Mouse (Mus musculus) forebrain, embryonic 12.5 days (tissue): ENCODE results near the gene Tox3. TPM values are rescaled to one million over a fixed set of nuclear protein-coding genes. Genes with fewer than 3 reads are reported as not detected.
A peak's percentile ranks its signal among the peaks of the same experiment; 100 is the strongest.

ENCODE experiments used
- ATAC-seq: fragments of 200-750 bp; cut with Nextera tagmentation; 2 replicates; pipeline ENCODE4 v1.8.0; 2017; ENCODE audit warnings: moderate TSS enrichment; ENCODE audit not compliant: low FRiP score
- H3K27ac ChIP-seq: fragments of 300-500 bp; sonication (generic); 2 replicates; pipeline ENCODE4 v1.5.1; 2016; ENCODE audit warnings: mild to moderate bottlenecking
- H3K27me3 ChIP-seq: fragments of 300-500 bp; sonication (generic); 2 replicates; pipeline ENCODE4 v1.6.1; 2016; ENCODE audit warnings: mild to moderate bottlenecking
- H3K36me3 ChIP-seq: fragments of 300-500 bp; sonication (generic); replicated peaks from 2 replicates; pipeline ENCODE4 v1.6.1; 2016; ENCODE audit warnings: mild to moderate bottlenecking
- H3K4me1 ChIP-seq: fragments of 300-500 bp; sonication (generic); 2 replicates; pipeline ENCODE4 v1.6.1; 2016
- H3K4me2 ChIP-seq: fragments of 300-500 bp; sonication (generic); 2 replicates; pipeline ENCODE4 v1.6.1; 2016; ENCODE audit warnings: mild to moderate bottlenecking, moderate library complexity
- H3K4me3 ChIP-seq: fragments of 300-500 bp; sonication (generic); replicated peaks from 2 replicates; pipeline ENCODE4 v1.5.1; 2016; ENCODE audit warnings: mild to moderate bottlenecking
- H3K9ac ChIP-seq: fragments of 300-500 bp; sonication (generic); 2 replicates; pipeline ENCODE4 v1.6.1; 2016; ENCODE audit warnings: mild to moderate bottlenecking
- H3K9me3 ChIP-seq: fragments of 300-500 bp; sonication (generic); 2 replicates; pipeline ENCODE4 v1.6.1; 2016
- WGBS: fragments of 180-500 bp; shearing (Covaris S2); methylation state at CpG from one replicate; pipeline ENCODE4 v1.1.7; 2016; 5-methylcytosine and 5-hydroxymethylcytosine counted together
- polyA plus RNA-seq: library from polyadenylated mRNA; unstranded; fragments of >200 nt; fragmentation: Nextera tagmentation; extraction: Ambion mirVana; gene quantifications from 2 replicates; pipeline ENCODE4 v1.2.1, GENCODE M21; 2016

The Tox3 gene
- 34.2 and 41.3 TPM in 2 replicates for polyA plus RNA-seq

GRCm38 (mm10) chr8:90348178-90348925, at the start of gene Tox3:
TSS of gene Tox3 (minus strand) at chr8:90348343.
- peak within 1 kb of the TSS; percentile 98 for H3K27ac ChIP-seq
- 2% methylated on average over 37 of the region's 89 CpGs for WGBS
- peak within 1 kb of the TSS; percentile 63 for H3K4me2 ChIP-seq
- no peaks in the 10 kb centered on the region for H3K36me3 ChIP-seq
- peak within 1 kb of the TSS; percentile 95 for H3K4me3 ChIP-seq
- H3K4me1 ChIP-seq = peaks cover 48% of the 10 kb centered on the region
- ATAC-seq = peak; percentile 81
- H3K9ac ChIP-seq = peak within 1 kb of the TSS; percentile 99
- H3K27me3 ChIP-seq = peaks cover 10% of the 10 kb centered on the region; the same call in 1 of the 2 replicates
- H3K9me3 ChIP-seq = no peaks in the 10 kb centered on the region

GRCm38 (mm10) chr8:90392643-90393042, 44.5 kb upstream of the Tox3 start:
- WGBS = 37% methylated on average over 2 of the region's 2 CpGs
- no peaks in the 10 kb centered on the region for H3K36me3 ChIP-seq
- peaks cover 40% of the 10 kb centered on the region for H3K27me3 ChIP-seq
- H3K27ac ChIP-seq = no peak overlapping the region
- no peaks in the 10 kb centered on the region for H3K9me3 ChIP-seq
- H3K9ac ChIP-seq = no peak overlapping the region
- ATAC-seq = peak; percentile 51; the same call in 1 of the 2 replicates
- no peak overlapping the region for H3K4me2 ChIP-seq
- H3K4me1 ChIP-seq = peaks cover 8% of the 10 kb centered on the region
- H3K4me3 ChIP-seq = no peak overlapping the region

- no peak overlapping the region for H3K27ac ChIP-seq
- no peak for ATAC-seq
- no peak overlapping the region for H3K4me2 ChIP-seq
- H3K9me3 ChIP-seq = no peaks in the 10 kb centered on the region
- H3K36me3 ChIP-seq = no peaks in the 10 kb centered on the region
- H3K9ac ChIP-seq = no peak overlapping the region
- 76% methylated on average over 3 of the region's 3 CpGs for WGBS
- no peak overlapping the region for H3K4me3 ChIP-seq
- peaks cover 36% of the 10 kb centered on the region for H3K27me3 ChIP-seq
- H3K4me1 ChIP-seq = peaks cover 8% of the 10 kb centered on the region
Observed at GRCm38 (mm10) chr8:90391483-90392074, 43.4 kb upstream of the Tox3 start.

GRCm38 (mm10) chr8:90390827-90391226, 42.7 kb upstream of the Tox3 start:
- Histone ChIP-seq H3K9me3 (no peaks in the 10 kb centered on the region), H3K27ac (no peak overlapping the region), H3K4me2 (no peak overlapping the region), H3K4me3 (no peak overlapping the region), H3K4me1 (peaks cover 8% of the 10 kb centered on the region), H3K27me3 (peaks cover 32% of the 10 kb centered on the region), H3K36me3 (no peaks in the 10 kb centered on the region), H3K9ac (no peak overlapping the region)
- 100% methylated on average over 1 of the region's 1 CpGs for WGBS
- no peak for ATAC-seq

- H3K27me3 ChIP-seq = no peaks in the 10 kb centered on the region
- no peak overlapping the region for H3K4me3 ChIP-seq
- no peak overlapping the region for H3K27ac ChIP-seq
- 95% methylated on average over 6 of the region's 6 CpGs for WGBS
- no peaks in the 10 kb centered on the region for H3K4me1 ChIP-seq
- H3K9ac ChIP-seq = no peak overlapping the region
- H3K36me3 ChIP-seq = no peaks in the 10 kb centered on the region
- no peak overlapping the region for H3K4me2 ChIP-seq
- no peaks in the 10 kb centered on the region for H3K9me3 ChIP-seq
- no peak for ATAC-seq
Observed at GRCm38 (mm10) chr8:90379064-90379463, 30.9 kb upstream of the Tox3 start.

- Histone ChIP-seq H3K4me3 (no peak overlapping the region), H3K4me1 (no peaks in the 10 kb centered on the region), H3K27ac (no peak overlapping the region), H3K4me2 (no peak overlapping the region), H3K9me3 (no peaks in the 10 kb centered on the region), H3K9ac (no peak overlapping the region), H3K27me3 (no peaks in the 10 kb centered on the region), H3K36me3 (no peaks in the 10 kb centered on the region)
- 91% methylated on average over 3 of the region's 3 CpGs for WGBS
- ATAC-seq = no peak
Observed at GRCm38 (mm10) chr8:90378036-90378435, 29.9 kb upstream of the Tox3 start.

GRCm38 (mm10) chr8:90371611-90372222, 23.6 kb upstream of the Tox3 start:
- no peaks in the 10 kb centered on the region for H3K4me1 ChIP-seq
- H3K4me2 ChIP-seq = no peak overlapping the region
- H3K27ac ChIP-seq = no peak overlapping the region
- WGBS = 84% methylated on average over 10 of the region's 10 CpGs
- no peaks in the 10 kb centered on the region for H3K27me3 ChIP-seq
- H3K4me3 ChIP-seq = no peak overlapping the region
- no peaks in the 10 kb centered on the region for H3K36me3 ChIP-seq
- H3K9ac ChIP-seq = no peak overlapping the region
- ATAC-seq = no peak
- H3K9me3 ChIP-seq = no peaks in the 10 kb centered on the region

GRCm38 (mm10) chr8:90369876-90370275, 21.7 kb upstream of the Tox3 start:
- Histone ChIP-seq H3K27me3 (no peaks in the 10 kb centered on the region), H3K36me3 (no peaks in the 10 kb centered on the region), H3K4me2 (no peak overlapping the region), H3K27ac (no peak overlapping the region), H3K4me1 (no peaks in the 10 kb centered on the region), H3K9ac (no peak overlapping the region), H3K4me3 (no peak overlapping the region), H3K9me3 (no peaks in the 10 kb centered on the region)
- ATAC-seq = no peak
- WGBS = 63% methylated on average over 3 of the region's 3 CpGs

GRCm38 (mm10) chr8:90356729-90357128, 8.6 kb upstream of the Tox3 start:
- no peak overlapping the region for H3K4me2 ChIP-seq
- no peak for ATAC-seq

GRCm38 (mm10) chr8:90354782-90355181, 6.6 kb upstream of the Tox3 start:
- 81% methylated on average over 3 of the region's 3 CpGs for WGBS
- no peak overlapping the region for H3K4me3 ChIP-seq
- H3K27me3 ChIP-seq = peaks cover 15% of the 10 kb centered on the region; the same call in 1 of the 2 replicates
- no peak overlapping the region for H3K4me2 ChIP-seq
- no peak for ATAC-seq
- H3K36me3 ChIP-seq = no peaks in the 10 kb centered on the region
- H3K27ac ChIP-seq = no peak overlapping the region
- H3K4me1 ChIP-seq = peaks cover 23% of the 10 kb centered on the region
- no peaks in the 10 kb centered on the region for H3K9me3 ChIP-seq
- no peak overlapping the region for H3K9ac ChIP-seq

More at GRCm38 (mm10) chr8:90356729-90357128, 8.6 kb upstream of the Tox3 start:
- H3K36me3 ChIP-seq = no peaks in the 10 kb centered on the region
- H3K9ac ChIP-seq = no peak overlapping the region
- H3K4me1 ChIP-seq = peaks cover 15% of the 10 kb centered on the region
- no peak overlapping the region for H3K27ac ChIP-seq
- H3K27me3 ChIP-seq = 0 out of 2 replicates have a peak, but pooled peaks cover 6% of the 10 kb centered on the region
- 79% methylated on average over 3 of the region's 3 CpGs for WGBS
- no peaks in the 10 kb centered on the region for H3K9me3 ChIP-seq
- H3K4me3 ChIP-seq = no peak overlapping the region

GRCm38 (mm10) chr8:90353960-90354540, 5.9 kb upstream of the Tox3 start:
- no peak for ATAC-seq
- peaks cover 30% of the 10 kb centered on the region for H3K4me1 ChIP-seq
- H3K4me2 ChIP-seq = no peak overlapping the region
- no peak overlapping the region for H3K9ac ChIP-seq
- no peaks in the 10 kb centered on the region for H3K36me3 ChIP-seq
- H3K9me3 ChIP-seq = no peaks in the 10 kb centered on the region
- no peak overlapping the region for H3K4me3 ChIP-seq
- peaks cover 15% of the 10 kb centered on the region; the same call in 1 of the 2 replicates for H3K27me3 ChIP-seq
- 22% methylated on average over 16 of the region's 16 CpGs for WGBS
- H3K27ac ChIP-seq = no peak overlapping the region

GRCm38 (mm10) chr8:90353499-90353898, 5.4 kb upstream of the Tox3 start:
- Histone ChIP-seq H3K27me3 (peaks cover 14% of the 10 kb centered on the region; the same call in 1 of the 2 replicates), H3K4me2 (no peak overlapping the region), H3K9me3 (no peaks in the 10 kb centered on the region), H3K4me1 (peaks cover 36% of the 10 kb centered on the region), H3K36me3 (no peaks in the 10 kb centered on the region), H3K9ac (no peak overlapping the region), H3K4me3 (no peak overlapping the region), H3K27ac (no peak overlapping the region)
- ATAC-seq = no peak
- 23% methylated on average over 2 of the region's 2 CpGs for WGBS
